Mouse (Mus musculus): ENCODE measurements around the gene Sult2b1. TPM values are rescaled to one million over a fixed set of nuclear protein-coding genes. Genes with fewer than 3 reads are reported as not detected.

The Sult2b1 gene
- polyA plus RNA-seq, 1 experiment = not detected

- peaks cover 57% of the 10 kb centered on the region for H3K27me3 ChIP-seq (ENCODE audit: control insufficient read depth)
- peaks cover 38% of the 10 kb centered on the region for H3K4me1 ChIP-seq (ENCODE audit: control insufficient read depth)
Observed at GRCm38 (mm10) chr7:45702316-45702715, 82.2 kb downstream of the Sult2b1 start.

GRCm38 (mm10) chr7:45701607-45702006 is 82.9 kb downstream of the Sult2b1 start:
- Histone ChIP-seq H3K4me3 (replicated peaks) (no peak overlapping the region), H3K36me3 (ENCODE audit: control insufficient read depth) (no peaks in the 10 kb centered on the region), H3K9me3 (ENCODE audit: control insufficient read depth, low read length) (peaks cover 2% of the 10 kb centered on the region; the same call in 1 of the 2 replicates), H3K27me3 (ENCODE audit: control insufficient read depth) (peaks cover 57% of the 10 kb centered on the region), H3K4me1 (ENCODE audit: control insufficient read depth) (peaks cover 31% of the 10 kb centered on the region)
- TF ChIP-seq GATA1 (IDR thresholded peaks at IDR 0.05; ENCODE audit: low read length) = no peak
- TF ChIP-seq TAL1 (IDR thresholded peaks at IDR 0.05; ENCODE audit: low read length) = no peak

More at GRCm38 (mm10) chr7:45702316-45702715, 82.2 kb downstream of the Sult2b1 start:
- Histone ChIP-seq H3K4me3 (replicated peaks) (no peak overlapping the region), H3K9me3 (ENCODE audit: control insufficient read depth, low read length) (peaks cover 2% of the 10 kb centered on the region; the same call in 1 of the 2 replicates), H3K36me3 (ENCODE audit: control insufficient read depth) (no peaks in the 10 kb centered on the region)
- TF ChIP-seq GATA1 (IDR thresholded peaks at IDR 0.05; ENCODE audit: low read length) = no peak
- no peak for TF ChIP-seq TAL1 (IDR thresholded peaks at IDR 0.05; ENCODE audit: low read length)

GRCm38 (mm10) chr7:45701072-45701471 is 83.4 kb downstream of the Sult2b1 start:
- no peak for TF ChIP-seq TAL1 (IDR thresholded peaks at IDR 0.05; ENCODE audit: low read length)
- TF ChIP-seq GATA1 (IDR thresholded peaks at IDR 0.05; ENCODE audit: low read length) = no peak
- Histone ChIP-seq H3K9me3 (ENCODE audit: control insufficient read depth, low read length) (peaks cover 2% of the 10 kb centered on the region; the same call in 1 of the 2 replicates), H3K36me3 (ENCODE audit: control insufficient read depth) (no peaks in the 10 kb centered on the region), H3K4me1 (ENCODE audit: control insufficient read depth) (peaks cover 26% of the 10 kb centered on the region), H3K4me3 (replicated peaks) (no peak overlapping the region), H3K27me3 (ENCODE audit: control insufficient read depth) (peaks cover 57% of the 10 kb centered on the region)

- TF ChIP-seq GATA1 (IDR thresholded peaks at IDR 0.05; ENCODE audit: low read length) (no peak), TAL1 (IDR thresholded peaks at IDR 0.05; ENCODE audit: low read length) (no peak)
Observed at GRCm38 (mm10) chr7:45700301-45701015, 84.0 kb downstream of the Sult2b1 start.

GRCm38 (mm10) chr7:45699523-45700141 is 84.8 kb downstream of the Sult2b1 start, which contains the start of gene Car11:
Car11 (plus strand) TSS chr7:45699843.
- Histone ChIP-seq H3K27me3 (ENCODE audit: control insufficient read depth) (peaks cover 53% of the 10 kb centered on the region), H3K36me3 (ENCODE audit: control insufficient read depth) (no peaks in the 10 kb centered on the region), H3K4me3 (replicated peaks) (no peak within 1 kb of the TSS), H3K4me1 (ENCODE audit: control insufficient read depth) (peaks cover 12% of the 10 kb centered on the region), H3K9me3 (ENCODE audit: control insufficient read depth, low read length) (peaks cover 2% of the 10 kb centered on the region; the same call in 1 of the 2 replicates)
- TF ChIP-seq GATA1 (IDR thresholded peaks at IDR 0.05; ENCODE audit: low read length) (no peak), TAL1 (IDR thresholded peaks at IDR 0.05; ENCODE audit: low read length) (no peak)

More at GRCm38 (mm10) chr7:45700301-45701015, 84.0 kb downstream of the Sult2b1 start:
- Histone ChIP-seq H3K9me3 (ENCODE audit: control insufficient read depth, low read length) (peaks cover 2% of the 10 kb centered on the region; the same call in 1 of the 2 replicates), H3K4me1 (ENCODE audit: control insufficient read depth) (peaks cover 20% of the 10 kb centered on the region), H3K36me3 (ENCODE audit: control insufficient read depth) (no peaks in the 10 kb centered on the region), H3K27me3 (ENCODE audit: control insufficient read depth) (peaks cover 53% of the 10 kb centered on the region), H3K4me3 (replicated peaks) (no peak overlapping the region)

GRCm38 (mm10) chr7:45697894-45698293 is 86.6 kb downstream of the Sult2b1 start:
- Histone ChIP-seq H3K4me3 (replicated peaks) (no peak overlapping the region), H3K27me3 (ENCODE audit: control insufficient read depth) (peaks cover 50% of the 10 kb centered on the region), H3K4me1 (ENCODE audit: control insufficient read depth) (no peaks in the 10 kb centered on the region; the same call in 1 of the 2 replicates), H3K36me3 (ENCODE audit: control insufficient read depth) (no peaks in the 10 kb centered on the region), H3K9me3 (ENCODE audit: control insufficient read depth, low read length) (peaks cover 2% of the 10 kb centered on the region; the same call in 1 of the 2 replicates)
- TF ChIP-seq GATA1 (IDR thresholded peaks at IDR 0.05; ENCODE audit: low read length) (no peak), TAL1 (IDR thresholded peaks at IDR 0.05; ENCODE audit: low read length) (no peak)

- Histone ChIP-seq H3K4me3 (replicated peaks) (no peak overlapping the region), H3K36me3 (ENCODE audit: control insufficient read depth) (no peaks in the 10 kb centered on the region), H3K9me3 (ENCODE audit: control insufficient read depth, low read length) (no peaks in the 10 kb centered on the region; the same call in 1 of the 2 replicates), H3K27me3 (ENCODE audit: control insufficient read depth) (peaks cover 24% of the 10 kb centered on the region), H3K4me1 (ENCODE audit: control insufficient read depth) (no peaks in the 10 kb centered on the region; the same call in 1 of the 2 replicates)
- TF ChIP-seq TAL1 (IDR thresholded peaks at IDR 0.05; ENCODE audit: low read length) (no peak), GATA1 (IDR thresholded peaks at IDR 0.05; ENCODE audit: low read length) (no peak)
Observed at GRCm38 (mm10) chr7:45695098-45695497, 89.4 kb downstream of the Sult2b1 start.

- H3K4me3 ChIP-seq (replicated peaks) = no peak within 1 kb of the TSS
- peaks cover 13% of the 10 kb centered on the region for H3K27me3 ChIP-seq (ENCODE audit: control insufficient read depth)
- TF ChIP-seq TAL1 (IDR thresholded peaks at IDR 0.05; ENCODE audit: low read length) (no peak), GATA1 (IDR thresholded peaks at IDR 0.05; ENCODE audit: low read length) (no peak)
- no peaks in the 10 kb centered on the region for H3K9me3 ChIP-seq (ENCODE audit: control insufficient read depth, low read length)
- no peaks in the 10 kb centered on the region; the same call in 1 of the 2 replicates for H3K4me1 ChIP-seq (ENCODE audit: control insufficient read depth)
- no peaks in the 10 kb centered on the region for H3K36me3 ChIP-seq (ENCODE audit: control insufficient read depth)
Observed at GRCm38 (mm10) chr7:45693921-45694591, 90.4 kb downstream of the Sult2b1 start, which contains the start of gene Sec1. Sec1 (minus strand) TSS chr7:45694402.
